Mouse (Mus musculus): ENCODE results near the gene Zc3h4. TPM values are rescaled to one million over a fixed set of nuclear protein-coding genes. Genes with fewer than 3 reads are reported as not detected.

Gene Zc3h4
- polyA plus RNA-seq, 1 experiment: 13.6 TPM

DNA sequence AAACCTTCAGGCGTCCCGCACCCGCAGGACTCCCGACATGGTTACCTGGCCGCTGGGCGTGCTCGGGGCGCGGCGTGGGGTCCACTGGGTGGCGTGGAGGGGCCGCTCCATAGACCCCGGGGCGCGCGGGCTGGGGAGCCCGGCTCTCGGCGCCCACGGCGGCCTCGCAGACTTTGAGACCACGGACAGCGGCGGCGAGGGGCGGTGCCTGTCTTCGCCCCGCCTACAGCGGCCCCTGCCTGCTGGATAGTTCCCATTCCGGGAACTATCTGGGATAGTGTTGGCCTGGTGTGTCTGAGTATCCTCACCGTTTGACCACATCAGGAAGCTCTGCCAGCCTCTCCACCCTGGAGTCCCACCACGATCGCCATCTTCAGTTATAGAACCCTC lies 75.9 kb downstream of the Zc3h4 start:
- TF ChIP-seq GATA1 (IDR thresholded peaks at IDR 0.05; ENCODE audit: low read length) (no peak), TAL1 (IDR thresholded peaks at IDR 0.05; ENCODE audit: low read length) (no peak)
- Histone ChIP-seq H3K9me3 (ENCODE audit: control insufficient read depth, low read length) (peaks cover 15% of the 10 kb centered on the region), H3K27me3 (ENCODE audit: control insufficient read depth) (peaks cover 67% of the 10 kb centered on the region), H3K4me1 (ENCODE audit: control insufficient read depth) (peaks cover 13% of the 10 kb centered on the region), H3K4me3 (replicated peaks) (no peak overlapping the region), H3K36me3 (ENCODE audit: control insufficient read depth) (no peaks in the 10 kb centered on the region)

DNA sequence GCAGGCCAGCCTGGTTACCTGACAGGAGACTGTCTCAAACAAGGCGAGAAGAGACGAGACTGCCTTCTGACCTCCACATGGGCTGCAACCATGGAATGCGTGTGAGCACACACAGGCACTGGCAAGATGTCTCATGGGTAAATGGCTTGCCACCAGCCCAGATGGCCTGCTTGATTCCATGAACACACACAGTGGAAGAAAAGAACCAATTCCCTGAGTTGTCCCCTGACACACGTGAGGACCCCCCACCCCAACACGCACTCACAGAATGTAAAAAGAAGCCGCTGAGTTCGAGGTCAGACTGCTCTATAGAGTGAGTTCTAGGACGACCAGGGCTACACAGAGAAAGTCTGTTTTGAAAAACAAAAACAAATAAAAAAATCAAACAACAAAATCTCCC lies 76.9 kb downstream of the Zc3h4 start, which contains the start of gene Npas1:
TSS of gene Npas1 (minus strand) at position 101 of the 400 bp plus-strand sequence.
- Histone ChIP-seq H3K36me3 (ENCODE audit: control insufficient read depth) (no peaks in the 10 kb centered on the region), H3K9me3 (ENCODE audit: control insufficient read depth, low read length) (peaks cover 15% of the 10 kb centered on the region), H3K4me1 (ENCODE audit: control insufficient read depth) (peaks cover 13% of the 10 kb centered on the region), H3K27me3 (ENCODE audit: control insufficient read depth) (peaks cover 57% of the 10 kb centered on the region), H3K4me3 (replicated peaks) (no peak within 1 kb of the TSS)
- no peak for TF ChIP-seq GATA1 (IDR thresholded peaks at IDR 0.05; ENCODE audit: low read length)
- no peak for TF ChIP-seq TAL1 (IDR thresholded peaks at IDR 0.05; ENCODE audit: low read length)

Other genes with a start within 250 kb of the Zc3h4 start
- 0.07 TPM in 1 of 2 replicates, not detected in the other for gene Meis3, start 225.8 kb upstream of the Zc3h4 start, polyA plus RNA-seq (2012)
- 1.7 and 2.0 TPM in 2 replicates for gene Dhx34, start 178.9 kb upstream of the Zc3h4 start, polyA plus RNA-seq (2012)
- 0.02 and 0.04 TPM in 2 replicates for gene C5ar2, start 156.8 kb upstream of the Zc3h4 start, polyA plus RNA-seq (2012)
- 0.02 TPM in 1 of 2 replicates, not detected in the other for gene C5ar1, start 141.4 kb upstream of the Zc3h4 start, polyA plus RNA-seq (2012)
- 7.8 and 7.9 TPM in 2 replicates for gene Inafm1, start 127.3 kb upstream of the Zc3h4 start, polyA plus RNA-seq (2012)
- gene Ccdc9, start 114.1 kb upstream of the Zc3h4 start, polyA plus RNA-seq (2012): 6.3 and 7.0 TPM in 2 replicates
- 63.0 and 92.9 TPM in 2 replicates for gene Bbc3, start 92.5 kb upstream of the Zc3h4 start, polyA plus RNA-seq (2012)
- gene Sae1, start 13.1 kb upstream of the Zc3h4 start, polyA plus RNA-seq (2012): 1.8 and 2.0 TPM in 2 replicates
- gene Tmem160, start 51.9 kb downstream of the Zc3h4 start, polyA plus RNA-seq (2012): 11.3 and 15.4 TPM in 2 replicates
- gene Npas1, start 76.8 kb downstream of the Zc3h4 start, polyA plus RNA-seq (2012): not detected in 2 replicates
- 0.04 and 0.06 TPM in 2 replicates for gene Arhgap35, start 214.1 kb downstream of the Zc3h4 start, polyA plus RNA-seq (2012)

Data from erythroblast, embryonic 14.5 days (primary cell).